In genomic region chr2:156112080-156112423, GRCm38 (mm10) we compare ENCODE assay signal across 8 mouse cellular contexts. TPM values are rescaled to one million over a fixed set of nuclear protein-coding genes. Genes with fewer than 3 reads are reported as not detected.
DNase-seq lines count a peak whose midpoint lies in the region; ATAC-seq and TF ChIP-seq lines count a peak whose summit lies in the region.
"Not testable (repeated sequence)": the region's sequence is repeated elsewhere in the genome, so short reads cannot be mapped to it uniquely, and the experiment has no call there.

No protein-coding gene starts in this region.

- TF ChIP-seq POLR2A in small intestine, adult 2 months (IDR thresholded peaks at IDR 0.05; ENCODE audit: low read depth, low read length), result not testable (repeated sequence)

- intact Hi-C loops in gastrocnemius, adult 2 months (cut with DNase I), result not testable (repeated sequence)

- WGBS in embryonic facial prominence, embryonic 13.5 days, result 27% methylated on average over 5 of the region's 5 CpGs
- 28% methylated on average over 5 of the region's 5 CpGs for WGBS in hindbrain, embryonic 13.5 days
- 21% methylated on average over 5 of the region's 5 CpGs for WGBS in kidney, postnatal 0 days
- WGBS in liver, embryonic 14.5 days (ENCODE audit: insufficient replicate concordance), result 20% methylated on average over 5 of the region's 5 CpGs
- WGBS in midbrain, embryonic 12.5 days, result 19% methylated on average over 5 of the region's 5 CpGs
- WGBS in small intestine, adult 2 months, result 10% methylated on average over 5 of the region's 5 CpGs

- not testable (repeated sequence) for H3K27me3 ChIP-seq in E14TG2a.4 (ENCODE audit: insufficient read depth, low read length); embryonic facial prominence, embryonic 13.5 days; hindbrain, embryonic 13.5 days; kidney, postnatal 0 days (ENCODE audit: insufficient read depth, low read length); liver, embryonic 14.5 days (ENCODE audit: control insufficient read depth, insufficient read depth, low read length); midbrain, embryonic 12.5 days; small intestine, adult 2 months (ENCODE audit: control insufficient read depth, insufficient read depth, low read length)

- not testable (repeated sequence) for DNase-seq in gastrocnemius, adult 2 months; kidney, postnatal 0 days (ENCODE audit: low spot score); liver, embryonic 14.5 days (ENCODE audit: low read depth in 3 of 3, low spot score in 3 of 3)

- peak overlapping the region; percentile 69 for H3K4me2 ChIP-seq in embryonic facial prominence, embryonic 13.5 days
- H3K4me2 ChIP-seq in hindbrain, embryonic 13.5 days, result peak overlapping the region; percentile 49
- peak overlapping the region; percentile 75 for H3K4me2 ChIP-seq in kidney, postnatal 0 days (ENCODE audit: low read length)
- peak overlapping the region; percentile 60 for H3K4me2 ChIP-seq in liver, embryonic 14.5 days (ENCODE audit: low read depth)
- peak overlapping the region; percentile 53 for H3K4me2 ChIP-seq in midbrain, embryonic 12.5 days (replicated peaks)

- not testable (repeated sequence) for TF ChIP-seq EP300 in liver, embryonic 14.5 days (IDR thresholded peaks at IDR 0.05; ENCODE audit: low read depth)

- not testable (repeated sequence) for TF ChIP-seq CTCF in E14TG2a.4 (conservative IDR thresholded peaks at IDR 0.05; ENCODE audit: low read length); gastrocnemius, adult 2 months (IDR thresholded peaks at IDR 0.05); kidney, postnatal 0 days (IDR thresholded peaks at IDR 0.05; ENCODE audit: low read depth); liver, embryonic 14.5 days (IDR thresholded peaks at IDR 0.05; ENCODE audit: low read depth); small intestine, adult 2 months (IDR thresholded peaks at IDR 0.05; ENCODE audit: extremely low read depth, insufficient read length, insufficient replicate concordance, low read depth, low read length)

- H3K27ac ChIP-seq in embryonic facial prominence, embryonic 13.5 days, result peak overlapping the region; percentile 95
- peak overlapping the region; percentile 96 for H3K27ac ChIP-seq in gastrocnemius, adult 2 months
- peak overlapping the region; percentile 94 for H3K27ac ChIP-seq in hindbrain, embryonic 13.5 days
- peak overlapping the region; percentile 94 for H3K27ac ChIP-seq in kidney, postnatal 0 days
- H3K27ac ChIP-seq in liver, embryonic 14.5 days, result not testable (repeated sequence)
- H3K27ac ChIP-seq in midbrain, embryonic 12.5 days (replicated peaks), result peak overlapping the region; percentile 81
- H3K27ac ChIP-seq in small intestine, adult 2 months (ENCODE audit: insufficient read depth, low read depth, low read length), result peak overlapping the region; percentile 32

- peak overlapping the region; percentile 97 for H3K9ac ChIP-seq in embryonic facial prominence, embryonic 13.5 days
- H3K9ac ChIP-seq in hindbrain, embryonic 13.5 days, result peak overlapping the region; percentile 96
- H3K9ac ChIP-seq in kidney, postnatal 0 days (ENCODE audit: low read depth, low read length), result peak overlapping the region; percentile 97
- peak overlapping the region; percentile 82 for H3K9ac ChIP-seq in liver, embryonic 14.5 days (replicated peaks)
- peak overlapping the region; percentile 96 for H3K9ac ChIP-seq in midbrain, embryonic 12.5 days (replicated peaks)

- not testable (repeated sequence) for H3K36me3 ChIP-seq in E14TG2a.4 (ENCODE audit: insufficient read depth, low read length); embryonic facial prominence, embryonic 13.5 days; hindbrain, embryonic 13.5 days; kidney, postnatal 0 days (ENCODE audit: insufficient read depth, low read length); liver, embryonic 14.5 days (replicated peaks; ENCODE audit: control insufficient read depth, insufficient read depth, low read depth); midbrain, embryonic 12.5 days; small intestine, adult 2 months (ENCODE audit: control insufficient read depth, insufficient read depth, low read length)

- ATAC-seq in embryonic facial prominence, embryonic 13.5 days (ENCODE audit: insufficient number of reproducible peaks, insufficient read depth, low FRiP score, low TSS enrichment, low read depth); hindbrain, embryonic 13.5 days (ENCODE audit: low FRiP score); kidney, postnatal 0 days (replicated peaks; ENCODE audit: low FRiP score, low read depth); liver, embryonic 14.5 days (ENCODE audit: insufficient read depth); midbrain, embryonic 12.5 days (ENCODE audit: low FRiP score, low read depth): not testable (repeated sequence)

- peak overlapping the region; percentile 93 for H3K4me3 ChIP-seq in E14TG2a.4 (replicated peaks; ENCODE audit: low read length)
- H3K4me3 ChIP-seq in embryonic facial prominence, embryonic 13.5 days, result peak overlapping the region; percentile 93
- H3K4me3 ChIP-seq in gastrocnemius, adult 2 months, result peak overlapping the region; percentile 96
- H3K4me3 ChIP-seq in hindbrain, embryonic 13.5 days, result peak overlapping the region; percentile 99
- H3K4me3 ChIP-seq in kidney, postnatal 0 days (replicated peaks; ENCODE audit: low read depth, low read length), result peak overlapping the region; percentile 99
- H3K4me3 ChIP-seq in liver, embryonic 14.5 days (ENCODE audit: insufficient read depth in 1 of 2, low read depth in 2 of 2, low read length in 2 of 2), result peak overlapping the region; percentile 75 to 93
- H3K4me3 ChIP-seq in midbrain, embryonic 12.5 days, result peak overlapping the region; percentile 96
- peak overlapping the region; percentile 91 for H3K4me3 ChIP-seq in small intestine, adult 2 months (ENCODE audit: low read depth, low read length)

- H3K9me3 ChIP-seq in E14TG2a.4 (ENCODE audit: low read length); embryonic facial prominence, embryonic 13.5 days; hindbrain, embryonic 13.5 days; kidney, postnatal 0 days (replicated peaks; ENCODE audit: low read length); liver, embryonic 14.5 days (ENCODE audit: control insufficient read depth, low read length); midbrain, embryonic 12.5 days: not testable (repeated sequence)

- H3K4me1 ChIP-seq in E14TG2a.4 (replicated peaks; ENCODE audit: low read depth, low read length), result peaks cover 30% of the 10 kb centered on the region
- H3K4me1 ChIP-seq in embryonic facial prominence, embryonic 13.5 days, result peaks cover 15% of the 10 kb centered on the region
- peaks cover 17% of the 10 kb centered on the region for H3K4me1 ChIP-seq in hindbrain, embryonic 13.5 days (replicated peaks)
- not testable (repeated sequence) for H3K4me1 ChIP-seq in kidney, postnatal 0 days (replicated peaks; ENCODE audit: insufficient read depth, low read length); small intestine, adult 2 months (ENCODE audit: control insufficient read depth, insufficient read depth, insufficient read length, low read length)
- peaks cover 13 to 20% of the 10 kb centered on the region in 2 experiments for H3K4me1 ChIP-seq in liver, embryonic 14.5 days (replicated peaks; ENCODE audit: control insufficient read depth in 2 of 2, insufficient read depth in 2 of 2, low read length in 1 of 2)
- H3K4me1 ChIP-seq in midbrain, embryonic 12.5 days, result peaks cover 11% of the 10 kb centered on the region

RNA-seq across cellular contexts. Expression of gene Rbm12, which starts 0.3 kb away (rescaled TPM):
- 31.7 and 33.4 TPM in 2 replicates for polyA plus RNA-seq in embryonic facial prominence, embryonic 13.5 days (2015; fragmentation: Nextera tagmentation; extraction: Ambion mirVana)
- total RNA-seq in gastrocnemius, adult 2 months (2021), result 1 to 10 TPM; 4.9 to 8.1 TPM
- polyA plus RNA-seq in hindbrain, embryonic 13.5 days (2015; fragmentation: Nextera tagmentation; extraction: Ambion mirVana), result 27.9 and 29.1 TPM in 2 replicates
- 17.6 and 18.9 TPM in 2 replicates for polyA plus RNA-seq in kidney, postnatal 0 days (2015; fragmentation: Nextera tagmentation; extraction: Ambion mirVana)
- 1.7 and 5.0 TPM in 2 replicates for polyA plus RNA-seq in liver, embryonic 14.5 days (2012; rRNA removed)
- 9.6 and 9.8 TPM in 2 replicates for polyA plus RNA-seq in liver, embryonic 14.5 days (2014; fragmentation: Nextera tagmentation; extraction: Ambion mirVana)
- 47.4 and 49.5 TPM in 2 replicates for polyA plus RNA-seq in midbrain, embryonic 12.5 days (2016; fragmentation: Nextera tagmentation; extraction: Ambion mirVana)
- polyA plus RNA-seq in small intestine, adult 2 months (2012; rRNA removed), result 3.6 and 10.6 TPM in 2 replicates

RNA-seq across cellular contexts. Expression of gene Cpne1, which starts 0.3 kb away (rescaled TPM):
- polyA plus RNA-seq in embryonic facial prominence, embryonic 13.5 days (2015; fragmentation: Nextera tagmentation; extraction: Ambion mirVana), result 60.5 and 62.7 TPM in 2 replicates
- 10 to 100 TPM in 1 of 2 experiments, 1 to 10 TPM in 1; 8.6 to 10.1 TPM for total RNA-seq in gastrocnemius, adult 2 months (2021)
- 32.0 and 34.6 TPM in 2 replicates for polyA plus RNA-seq in hindbrain, embryonic 13.5 days (2015; fragmentation: Nextera tagmentation; extraction: Ambion mirVana)
- polyA plus RNA-seq in kidney, postnatal 0 days (2015; fragmentation: Nextera tagmentation; extraction: Ambion mirVana), result 43.1 and 44.9 TPM in 2 replicates
- 17.9 and 21.2 TPM in 2 replicates for polyA plus RNA-seq in liver, embryonic 14.5 days (2012; rRNA removed)
- 11.5 and 14.0 TPM in 2 replicates for polyA plus RNA-seq in liver, embryonic 14.5 days (2014; fragmentation: Nextera tagmentation; extraction: Ambion mirVana)
- polyA plus RNA-seq in midbrain, embryonic 12.5 days (2016; fragmentation: Nextera tagmentation; extraction: Ambion mirVana), result 53.2 and 55.5 TPM in 2 replicates
- 18.6 and 51.2 TPM in 2 replicates for polyA plus RNA-seq in small intestine, adult 2 months (2012; rRNA removed)

RNA-seq across cellular contexts. Expression of gene Gm28036, which starts 14.8 kb away (rescaled TPM):
- 20.4 and 21.7 TPM in 2 replicates for polyA plus RNA-seq in embryonic facial prominence, embryonic 13.5 days (2015; fragmentation: Nextera tagmentation; extraction: Ambion mirVana)
- 1 to 10 TPM; 3.8 to 4.3 TPM for total RNA-seq in gastrocnemius, adult 2 months (2021)
- 21.6 and 24.1 TPM in 2 replicates for polyA plus RNA-seq in hindbrain, embryonic 13.5 days (2015; fragmentation: Nextera tagmentation; extraction: Ambion mirVana)
- polyA plus RNA-seq in kidney, postnatal 0 days (2015; fragmentation: Nextera tagmentation; extraction: Ambion mirVana), result 8.0 and 11.9 TPM in 2 replicates
- 1.9 and 3.9 TPM in 2 replicates for polyA plus RNA-seq in liver, embryonic 14.5 days (2012; rRNA removed)
- polyA plus RNA-seq in liver, embryonic 14.5 days (2014; fragmentation: Nextera tagmentation; extraction: Ambion mirVana), result 5.1 and 5.5 TPM in 2 replicates
- polyA plus RNA-seq in midbrain, embryonic 12.5 days (2016; fragmentation: Nextera tagmentation; extraction: Ambion mirVana), result 24.0 and 33.3 TPM in 2 replicates
- polyA plus RNA-seq in small intestine, adult 2 months (2012; rRNA removed), result 0.42 and 0.74 TPM in 2 replicates

RNA-seq across cellular contexts. Expression of gene Romo1, which starts 31.8 kb away (rescaled TPM):
- 383 and 419 TPM in 2 replicates for polyA plus RNA-seq in embryonic facial prominence, embryonic 13.5 days (2015; fragmentation: Nextera tagmentation; extraction: Ambion mirVana)
- total RNA-seq in gastrocnemius, adult 2 months (2021), result 100 to 1,000 TPM; 187 to 259 TPM
- 443 and 462 TPM in 2 replicates for polyA plus RNA-seq in hindbrain, embryonic 13.5 days (2015; fragmentation: Nextera tagmentation; extraction: Ambion mirVana)
- 524 and 529 TPM in 2 replicates for polyA plus RNA-seq in kidney, postnatal 0 days (2015; fragmentation: Nextera tagmentation; extraction: Ambion mirVana)
- 123 and 181 TPM in 2 replicates for polyA plus RNA-seq in liver, embryonic 14.5 days (2012; rRNA removed)
- polyA plus RNA-seq in liver, embryonic 14.5 days (2014; fragmentation: Nextera tagmentation; extraction: Ambion mirVana), result 248 and 249 TPM in 2 replicates
- 422 and 434 TPM in 2 replicates for polyA plus RNA-seq in midbrain, embryonic 12.5 days (2016; fragmentation: Nextera tagmentation; extraction: Ambion mirVana)
- 162 and 200 TPM in 2 replicates for polyA plus RNA-seq in small intestine, adult 2 months (2012; rRNA removed)

RNA-seq across cellular contexts. Expression of gene Nfs1, which starts 31.9 kb away (rescaled TPM):
- polyA plus RNA-seq in embryonic facial prominence, embryonic 13.5 days (2015; fragmentation: Nextera tagmentation; extraction: Ambion mirVana), result 35.4 and 39.3 TPM in 2 replicates
- total RNA-seq in gastrocnemius, adult 2 months (2021), result 10 to 100 TPM; 75.3 to 83.5 TPM
- polyA plus RNA-seq in hindbrain, embryonic 13.5 days (2015; fragmentation: Nextera tagmentation; extraction: Ambion mirVana), result 30.0 and 35.7 TPM in 2 replicates
- polyA plus RNA-seq in kidney, postnatal 0 days (2015; fragmentation: Nextera tagmentation; extraction: Ambion mirVana), result 60.5 and 64.0 TPM in 2 replicates
- 37.3 and 40.9 TPM in 2 replicates for polyA plus RNA-seq in liver, embryonic 14.5 days (2012; rRNA removed)
- 55.3 and 62.5 TPM in 2 replicates for polyA plus RNA-seq in liver, embryonic 14.5 days (2014; fragmentation: Nextera tagmentation; extraction: Ambion mirVana)
- polyA plus RNA-seq in midbrain, embryonic 12.5 days (2016; fragmentation: Nextera tagmentation; extraction: Ambion mirVana), result 32.1 and 32.7 TPM in 2 replicates
- polyA plus RNA-seq in small intestine, adult 2 months (2012; rRNA removed), result 32.2 and 40.3 TPM in 2 replicates
